Mouse (Mus musculus) hindbrain, embryonic 11.5 days (tissue): ENCODE measurements around the gene Hs6st2. TPM values are rescaled to one million over a fixed set of nuclear protein-coding genes. Genes with fewer than 3 reads are reported as not detected.

Experiments
- ATAC-seq: fragments of 200-750 bp; cut with Nextera tagmentation; 2 replicates; pipeline ENCODE4 v1.8.0; 2017; ENCODE audit warnings: mild to moderate bottlenecking, moderate TSS enrichment, moderate library complexity; ENCODE audit not compliant: low FRiP score
- DNase-seq: peaks from one replicate; pipeline ENCODE4 v3.0.0-alpha.2; 2015; ENCODE audit warnings: low spot score
- H3K27ac ChIP-seq: fragments of 300-500 bp; sonication (generic); 2 replicates; pipeline ENCODE4 v1.5.1; 2014; ENCODE audit warnings: mild to moderate bottlenecking, low read depth, low read length
- H3K27me3 ChIP-seq: fragments of 300-500 bp; sonication (generic); 2 replicates; pipeline ENCODE4 v1.6.1; 2014; ENCODE audit warnings: mild to moderate bottlenecking, low read length, moderate library complexity, mixed read lengths; ENCODE audit not compliant: control insufficient read depth, insufficient read depth
- H3K36me3 ChIP-seq: fragments of 300-500 bp; sonication (generic); 2 replicates; pipeline ENCODE4 v1.6.1; 2014; ENCODE audit warnings: mild to moderate bottlenecking, low read length, moderate library complexity, mixed read lengths; ENCODE audit not compliant: control insufficient read depth, insufficient read depth
- H3K4me1 ChIP-seq: fragments of 300-500 bp; sonication (generic); replicated peaks from 2 replicates; pipeline ENCODE4 v1.6.1; 2014; ENCODE audit warnings: low read length, mixed read lengths; ENCODE audit not compliant: control insufficient read depth, insufficient read depth
- H3K4me2 ChIP-seq: fragments of 300-500 bp; sonication (generic); replicated peaks from 2 replicates; pipeline ENCODE4 v1.6.1; 2014; ENCODE audit warnings: mild to moderate bottlenecking, low read depth, low read length
- H3K4me3 ChIP-seq: fragments of 300-500 bp; sonication (generic); 2 replicates; pipeline ENCODE4 v1.5.1; 2014; ENCODE audit warnings: low read depth, low read length
- H3K9ac ChIP-seq: fragments of 300-500 bp; sonication (generic); 2 replicates; pipeline ENCODE4 v1.6.1; 2014; ENCODE audit warnings: low read depth, low read length
- H3K9me3 ChIP-seq: fragments of 300-500 bp; sonication (generic); 2 replicates; pipeline ENCODE4 v1.6.1; 2016; ENCODE audit warnings: low read length; ENCODE audit not compliant: control insufficient read depth
- WGBS: fragments of 180-500 bp; shearing (Covaris S2); extraction: QIAGEN DNeasy Blood & Tissue Kit; methylation state at CpG from one replicate; pipeline ENCODE4 v1.1.7; 2014; 5-methylcytosine and 5-hydroxymethylcytosine counted together
- polyA plus RNA-seq: library from polyadenylated mRNA; unstranded; fragments of >200 nt; fragmentation: Nextera tagmentation; extraction: Ambion mirVana; gene quantifications from 2 replicates; pipeline ENCODE4 v1.2.1, GENCODE M21; 2014

Gene Hs6st2
- polyA plus RNA-seq, 1 experiment from 2014 or later, result 17.6 TPM

DNA sequence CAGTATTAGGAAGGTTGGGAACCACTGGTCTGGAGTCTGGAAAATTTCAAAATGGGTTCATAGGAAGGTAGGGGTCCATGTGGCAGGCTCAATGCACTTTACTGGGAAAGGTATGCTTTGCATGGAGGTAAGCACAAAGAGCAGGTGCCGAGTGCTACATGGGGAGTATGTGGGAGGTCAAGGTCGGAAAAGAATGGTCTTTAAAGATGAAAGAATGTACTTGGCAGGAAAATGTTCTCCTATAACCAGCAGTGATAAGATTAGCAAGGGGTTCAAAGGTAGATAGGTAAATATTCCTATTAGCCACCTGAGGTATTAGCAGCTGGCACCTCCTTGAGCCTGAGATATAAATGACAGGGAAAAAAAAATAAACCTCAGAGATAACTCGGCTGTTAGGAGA, 338.1 kb downstream of the Hs6st2 start:
- Histone ChIP-seq H3K27me3 (no peaks in the 10 kb centered on the region), H3K4me3 (no peak overlapping the region), H3K4me1 (no peaks in the 10 kb centered on the region), H3K27ac (no peak overlapping the region), H3K9me3 (no peaks in the 10 kb centered on the region), H3K4me2 (no peak overlapping the region), H3K36me3 (no peaks in the 10 kb centered on the region), H3K9ac (no peak overlapping the region)
- DNase-seq (no peak), ATAC-seq (no peak)
- 68% methylated on average over 3 of the region's 3 CpGs for WGBS

Other genes starting within 250 kb of the Hs6st2 start
- not detected in 2 replicates for gene Usp26, start 119.4 kb upstream of the Hs6st2 start, polyA plus RNA-seq